Mouse (Mus musculus) ES-Bruce4 (cell line): ENCODE measurements at regions not wholly inside any gene's neighbourhood (a gene's known extent, or its start where the extent isn't known, plus 50 kb on each side); places are given as distances from the start of the nearest gene placed in this dataset.

Experiments
- H3K27ac ChIP-seq: 2 replicates; pipeline ENCODE4 v1.5.1; 2012; ENCODE audit warnings: low read length, inconsistent platforms; ENCODE audit not compliant: insufficient read depth
- H3K27me3 ChIP-seq: 2 replicates; pipeline ENCODE4 v1.6.1; 2012; ENCODE audit warnings: mild to moderate bottlenecking, low read length, inconsistent platforms; ENCODE audit not compliant: control insufficient read depth, poor library complexity, insufficient read depth, severe bottlenecking
- H3K36me3 ChIP-seq: 2 replicates; pipeline ENCODE4 v1.6.1; 2012; ENCODE audit warnings: inconsistent platforms, mild to moderate bottlenecking, low read length, moderate library complexity; ENCODE audit not compliant: control insufficient read depth, poor library complexity, insufficient read depth, severe bottlenecking
- H3K4me1 ChIP-seq: one replicate; pipeline ENCODE4 v1.8.1; 2011; ENCODE audit warnings: low read length; ENCODE audit not compliant: control insufficient read depth, insufficient read depth
- H3K4me3 ChIP-seq: 2 replicates; pipeline ENCODE4 v1.5.1; 2011; ENCODE audit warnings: low read depth, mild to moderate bottlenecking, low read length
- H3K9ac ChIP-seq: 2 replicates; pipeline ENCODE4 v1.6.1; 2012; ENCODE audit warnings: low read depth, mild to moderate bottlenecking, inconsistent platforms; ENCODE audit not compliant: poor library complexity, severe bottlenecking
- H3K9me3 ChIP-seq: replicated peaks from 2 replicates; pipeline ENCODE4 v1.6.1; 2012; ENCODE audit warnings: mild to moderate bottlenecking, low read length, inconsistent platforms; ENCODE audit not compliant: control insufficient read depth, poor library complexity, insufficient read depth, severe bottlenecking
- CTCF ChIP-seq: IDR thresholded peaks from one replicate; pipeline ENCODE4 v1.8.1; 2011; ENCODE audit warnings: low read depth, low read length
- EP300 ChIP-seq: IDR thresholded peaks from 2 replicates; pipeline ENCODE4 v1.6.1; 2011; ENCODE audit warnings: low read depth, low read length; ENCODE audit not compliant: insufficient read depth
- POLR2A ChIP-seq: IDR thresholded peaks from one replicate; pipeline ENCODE4 v1.8.1; 2011; ENCODE audit warnings: low read length; ENCODE audit not compliant: insufficient read depth

DNA sequence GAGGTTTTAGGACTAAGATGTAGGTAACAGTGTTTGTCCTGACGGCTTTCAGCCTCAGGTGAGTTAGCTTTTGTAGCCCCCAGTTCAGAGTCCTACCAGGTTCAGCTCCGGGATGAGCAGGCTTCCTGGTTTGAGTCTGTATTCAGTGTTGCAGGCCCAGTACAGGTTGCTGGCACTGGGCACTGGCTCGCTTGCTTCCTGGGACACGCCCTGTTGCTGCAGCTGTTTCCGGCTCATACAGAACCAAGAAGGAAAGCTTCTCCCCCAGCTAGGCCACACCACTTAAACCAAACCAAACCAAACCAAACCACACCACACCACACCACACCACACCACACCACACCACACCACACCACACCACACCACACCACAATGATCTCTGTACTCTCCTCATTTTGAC, 93.6 kb downstream of the Otx2 start:
- no peaks in the 10 kb centered on the region for H3K9me3 ChIP-seq
- H3K36me3 ChIP-seq: no peaks in the 10 kb centered on the region
- no peaks in the 10 kb centered on the region for H3K4me1 ChIP-seq
- H3K9ac ChIP-seq: no peak overlapping the region
- no peaks in the 10 kb centered on the region for H3K27me3 ChIP-seq
- no peak for TF ChIP-seq EP300
- no peak for TF ChIP-seq CTCF
- TF ChIP-seq POLR2A: no peak
- H3K27ac ChIP-seq: no peak overlapping the region
- no peak overlapping the region for H3K4me3 ChIP-seq
